9 mouse cellular contexts compared by ENCODE assay signal in genomic region chr2:8380246-8380645, GRCm38 (mm10).
DNase-seq lines count a peak whose midpoint lies in the region; TF ChIP-seq lines count a peak whose summit lies in the region.
"Had no signal": no experiment of that assay in that cellular context is flagged by ENCODE, and none has a peak within 500 bp of the region (broad histone marks: within the 10 kb centered on the region; RNA-seq: fewer than 3 reads in every experiment).

No protein-coding gene starts in this region.

- peak; percentile 6 for DNase-seq in gastrocnemius, adult 18-20 months (ENCODE audit: low spot score)
- DNase-seq in gastrocnemius, postnatal 36 days: no peak
- DNase-seq in A20 (ENCODE audit: low read depth, low spot score): peak; percentile 22
- peak; percentile 40 for DNase-seq in heart, postnatal 4 days
- DNase-seq in left cerebral cortex, postnatal 10 days (ENCODE audit: extremely low spot score in 1 of 2, low spot score in 2 of 2): peak; percentile 46 to 85
- peak; percentile 83 for DNase-seq in right cerebral cortex, adult 18-20 months
- no peak for DNase-seq in thymus, adult 18-20 months

- TF ChIP-seq CTCF in cortical plate, adult 2 months (IDR thresholded peaks at IDR 0.05; ENCODE audit: extremely low read depth, insufficient read depth, low read length): peak; percentile 88

- no peak overlapping the region for H3K27ac ChIP-seq in cortical plate, adult 2 months (ENCODE audit: insufficient read depth, low read length)

- H3K4me3 ChIP-seq in cortical plate, adult 2 months (ENCODE audit: insufficient read depth, low read length): no peak overlapping the region
- H3K4me3 ChIP-seq: megakaryocyte, embryonic 14.5 days had no signal

- intact Hi-C loops in gastrocnemius, postnatal 36 days (cut with DNase I): no loop called here
- intact Hi-C loops in left cerebral cortex, postnatal 10 days (cut with DNase I): loop anchor here (10.0 kb wide), 1 partner anchor 255 kb away; no protein-coding TSS in a partner anchor

- TF ChIP-seq POLR2A in cortical plate, adult 2 months (IDR thresholded peaks at IDR 0.05; ENCODE audit: extremely low read depth, insufficient read depth, low read length): no peak

- H3K4me1 ChIP-seq in cortical plate, adult 2 months (ENCODE audit: control insufficient read depth, insufficient read depth, low read length): no peaks in the 10 kb centered on the region
- H3K4me1 ChIP-seq: megakaryocyte, embryonic 14.5 days had no signal

Comparison
In these comparisons a context has a peak if more than half of its experiments do, and no peak if none do; other contexts are left out.
1. DNase-seq: peak in gastrocnemius, adult 18-20 months (single experiment), A20 (single experiment), heart, postnatal 4 days (single experiment), left cerebral cortex, postnatal 10 days (2 of 2) and right cerebral cortex, adult 18-20 months (single experiment); none in gastrocnemius, postnatal 36 days (0 of 2) and thymus, adult 18-20 months (0 of 2).